Mouse (Mus musculus): ENCODE results near the gene Gm1043. TPM values are rescaled to one million over a fixed set of nuclear protein-coding genes. Genes with fewer than 3 reads are reported as not detected.
A peak's percentile ranks its signal among the peaks of the same experiment; 100 is the strongest.

Gene Gm1043
- polyA plus RNA-seq, 1 experiment, result not detected

DNA sequence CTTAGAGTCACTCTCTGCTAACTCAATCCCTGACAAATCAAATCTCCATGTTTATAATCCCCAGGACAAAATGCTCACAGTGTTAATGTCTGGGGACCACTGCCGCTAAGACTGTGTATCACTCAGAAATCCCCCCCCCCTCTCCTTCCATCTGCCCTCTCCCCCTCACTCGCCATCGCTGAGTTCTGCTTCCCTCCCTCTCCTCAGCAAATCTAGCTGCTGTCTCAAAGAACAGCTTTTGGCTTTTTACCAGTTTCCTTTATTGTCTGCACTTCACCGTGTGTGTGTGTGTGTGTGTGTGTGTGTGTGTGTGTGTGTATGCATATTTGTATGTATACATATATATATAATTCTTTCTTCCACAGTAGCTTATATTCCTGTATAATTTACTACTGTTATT lies 91.3 kb downstream of the Gm1043 start:
- Histone ChIP-seq H3K36me3 (ENCODE audit: control insufficient read depth, insufficient read depth, low read length, poor library complexity, severe bottlenecking) (no peaks in the 10 kb centered on the region), H3K27ac (ENCODE audit: insufficient read depth, low read length) (no peak overlapping the region), H3K4me1 (ENCODE audit: control insufficient read depth, insufficient read depth, low read length) (no peaks in the 10 kb centered on the region), H3K4me3 (ENCODE audit: low read depth, low read length) (no peak overlapping the region), H3K9ac (ENCODE audit: low read depth, poor library complexity, severe bottlenecking) (no peak overlapping the region), H3K9me3 (replicated peaks; ENCODE audit: control insufficient read depth, insufficient read depth, low read length, poor library complexity, severe bottlenecking) (no peaks in the 10 kb centered on the region), H3K27me3 (ENCODE audit: control insufficient read depth, insufficient read depth, low read length, poor library complexity, severe bottlenecking) (no peaks in the 10 kb centered on the region)
- TF ChIP-seq CTCF (IDR thresholded peaks at IDR 0.05; ENCODE audit: low read depth, low read length), result no peak
- no peak for TF ChIP-seq POLR2A (IDR thresholded peaks at IDR 0.05; ENCODE audit: insufficient read depth, low read length)
- TF ChIP-seq EP300 (IDR thresholded peaks at IDR 0.05; ENCODE audit: insufficient read depth, low read depth, low read length), result no peak

- no peaks in the 10 kb centered on the region for H3K27me3 ChIP-seq (ENCODE audit: control insufficient read depth, insufficient read depth, low read length, poor library complexity, severe bottlenecking)
- no peaks in the 10 kb centered on the region for H3K36me3 ChIP-seq (ENCODE audit: control insufficient read depth, insufficient read depth, low read length, poor library complexity, severe bottlenecking)
- H3K4me3 ChIP-seq (ENCODE audit: low read depth, low read length), result no peak overlapping the region
- no peaks in the 10 kb centered on the region for H3K9me3 ChIP-seq (replicated peaks; ENCODE audit: control insufficient read depth, insufficient read depth, low read length, poor library complexity, severe bottlenecking)
- no peak overlapping the region for H3K9ac ChIP-seq (ENCODE audit: low read depth, poor library complexity, severe bottlenecking)
- H3K4me1 ChIP-seq (ENCODE audit: control insufficient read depth, insufficient read depth, low read length), result no peaks in the 10 kb centered on the region
- no peak for TF ChIP-seq CTCF (IDR thresholded peaks at IDR 0.05; ENCODE audit: low read depth, low read length)
- no peak for TF ChIP-seq POLR2A (IDR thresholded peaks at IDR 0.05; ENCODE audit: insufficient read depth, low read length)
- no peak overlapping the region for H3K27ac ChIP-seq (ENCODE audit: insufficient read depth, low read length)
These were observed 91.9 kb downstream of the Gm1043 start for GRCm38 (mm10) chr5:37177061-37177460.

GRCm38 (mm10) chr5:37178811-37179210 lies 93.6 kb downstream of the Gm1043 start:
- Histone ChIP-seq H3K4me1 (ENCODE audit: control insufficient read depth, insufficient read depth, low read length) (no peaks in the 10 kb centered on the region), H3K27me3 (ENCODE audit: control insufficient read depth, insufficient read depth, low read length, poor library complexity, severe bottlenecking) (no peaks in the 10 kb centered on the region), H3K9me3 (replicated peaks; ENCODE audit: control insufficient read depth, insufficient read depth, low read length, poor library complexity, severe bottlenecking) (no peaks in the 10 kb centered on the region), H3K9ac (ENCODE audit: low read depth, poor library complexity, severe bottlenecking) (no peak overlapping the region), H3K4me3 (ENCODE audit: low read depth, low read length) (no peak overlapping the region), H3K27ac (ENCODE audit: insufficient read depth, low read length) (no peak overlapping the region), H3K36me3 (ENCODE audit: control insufficient read depth, insufficient read depth, low read length, poor library complexity, severe bottlenecking) (no peaks in the 10 kb centered on the region)
- TF ChIP-seq EP300 (IDR thresholded peaks at IDR 0.05; ENCODE audit: insufficient read depth, low read depth, low read length) (no peak), CTCF (IDR thresholded peaks at IDR 0.05; ENCODE audit: low read depth, low read length) (no peak), POLR2A (IDR thresholded peaks at IDR 0.05; ENCODE audit: insufficient read depth, low read length) (no peak)

- TF ChIP-seq POLR2A (IDR thresholded peaks at IDR 0.05; ENCODE audit: insufficient read depth, low read length), result no peak
- no peak for TF ChIP-seq CTCF (IDR thresholded peaks at IDR 0.05; ENCODE audit: low read depth, low read length)
- TF ChIP-seq EP300 (IDR thresholded peaks at IDR 0.05; ENCODE audit: insufficient read depth, low read depth, low read length), result no peak
These were observed 94.7 kb downstream of the Gm1043 start for GRCm38 (mm10) chr5:37179872-37180271.

GRCm38 (mm10) chr5:37180624-37181023 lies 95.5 kb downstream of the Gm1043 start:
- no peaks in the 10 kb centered on the region for H3K27me3 ChIP-seq (ENCODE audit: control insufficient read depth, insufficient read depth, low read length, poor library complexity, severe bottlenecking)
- no peaks in the 10 kb centered on the region for H3K4me1 ChIP-seq (ENCODE audit: control insufficient read depth, insufficient read depth, low read length)
- H3K27ac ChIP-seq (ENCODE audit: insufficient read depth, low read length), result no peak overlapping the region
- no peak overlapping the region for H3K9ac ChIP-seq (ENCODE audit: low read depth, poor library complexity, severe bottlenecking)
- H3K36me3 ChIP-seq (ENCODE audit: control insufficient read depth, insufficient read depth, low read length, poor library complexity, severe bottlenecking), result no peaks in the 10 kb centered on the region
- no peaks in the 10 kb centered on the region for H3K9me3 ChIP-seq (replicated peaks; ENCODE audit: control insufficient read depth, insufficient read depth, low read length, poor library complexity, severe bottlenecking)
- TF ChIP-seq POLR2A (IDR thresholded peaks at IDR 0.05; ENCODE audit: insufficient read depth, low read length), result no peak
- TF ChIP-seq EP300 (IDR thresholded peaks at IDR 0.05; ENCODE audit: insufficient read depth, low read depth, low read length), result no peak
- TF ChIP-seq CTCF (IDR thresholded peaks at IDR 0.05; ENCODE audit: low read depth, low read length), result peak; percentile 70
- no peak overlapping the region for H3K4me3 ChIP-seq (ENCODE audit: low read depth, low read length)

More at GRCm38 (mm10) chr5:37179872-37180271, 94.7 kb downstream of the Gm1043 start:
- no peak overlapping the region for H3K27ac ChIP-seq (ENCODE audit: insufficient read depth, low read length)
- no peak overlapping the region for H3K9ac ChIP-seq (ENCODE audit: low read depth, poor library complexity, severe bottlenecking)
- no peaks in the 10 kb centered on the region for H3K4me1 ChIP-seq (ENCODE audit: control insufficient read depth, insufficient read depth, low read length)
- no peak overlapping the region for H3K4me3 ChIP-seq (ENCODE audit: low read depth, low read length)
- H3K27me3 ChIP-seq (ENCODE audit: control insufficient read depth, insufficient read depth, low read length, poor library complexity, severe bottlenecking), result no peaks in the 10 kb centered on the region
- H3K9me3 ChIP-seq (replicated peaks; ENCODE audit: control insufficient read depth, insufficient read depth, low read length, poor library complexity, severe bottlenecking), result no peaks in the 10 kb centered on the region
- H3K36me3 ChIP-seq (ENCODE audit: control insufficient read depth, insufficient read depth, low read length, poor library complexity, severe bottlenecking), result no peaks in the 10 kb centered on the region

GRCm38 (mm10) chr5:37184605-37185004 lies 99.4 kb downstream of the Gm1043 start:
- Histone ChIP-seq H3K36me3 (ENCODE audit: control insufficient read depth, insufficient read depth, low read length, poor library complexity, severe bottlenecking) (no peaks in the 10 kb centered on the region), H3K9ac (ENCODE audit: low read depth, poor library complexity, severe bottlenecking) (no peak overlapping the region), H3K4me1 (ENCODE audit: control insufficient read depth, insufficient read depth, low read length) (no peaks in the 10 kb centered on the region), H3K4me3 (ENCODE audit: low read depth, low read length) (no peak overlapping the region), H3K9me3 (replicated peaks; ENCODE audit: control insufficient read depth, insufficient read depth, low read length, poor library complexity, severe bottlenecking) (no peaks in the 10 kb centered on the region), H3K27ac (ENCODE audit: insufficient read depth, low read length) (no peak overlapping the region), H3K27me3 (ENCODE audit: control insufficient read depth, insufficient read depth, low read length, poor library complexity, severe bottlenecking) (no peaks in the 10 kb centered on the region)
- TF ChIP-seq CTCF (IDR thresholded peaks at IDR 0.05; ENCODE audit: low read depth, low read length) (no peak), POLR2A (IDR thresholded peaks at IDR 0.05; ENCODE audit: insufficient read depth, low read length) (no peak), EP300 (IDR thresholded peaks at IDR 0.05; ENCODE audit: insufficient read depth, low read depth, low read length) (no peak)
